Mouse (Mus musculus) Patski (cell line): ENCODE results near the gene Hdgfl2. TPM values are rescaled to one million over a fixed set of nuclear protein-coding genes. Genes with fewer than 3 reads are reported as not detected.

ENCODE experiments used
- ATAC-seq: fragments of 100-300 bp; one replicate; pipeline ENCODE4 v1.8.0; 2021
- CTCF ChIA-PET: fragments of 350-600 bp; sonication (Branson Sonifier 250); formaldehyde crosslinking; loops from one replicate; lab custom pipeline; 2022; ENCODE audit warnings: inconsistent platforms; lab: Charles Lee
- POLR2A ChIA-PET: fragments of 350-600 bp; sonication (Branson Sonifier 250); formaldehyde crosslinking; loops from one replicate; lab custom pipeline; 2022; ENCODE audit warnings: antibody characterized with exemption, inconsistent platforms; lab: Charles Lee
- DNase-seq: peaks from one replicate; pipeline ENCODE4 v3.0.0-alpha.2; 2011; ENCODE audit warnings: low read depth, low spot score
- H3K27me3 ChIP-seq: fragments of 371-371 bp; one replicate; pipeline ENCODE4 v1.5.1; 2021
- CTCF ChIP-seq: fragments of 100-300 bp; IDR thresholded peaks from one replicate; pipeline ENCODE4 v1.5.1; 2021
- in situ Hi-C: fragments of 300-500 bp; cut with MboI; formaldehyde crosslinking; loops from 3 replicates; pipeline ENCODE4 v1.11.1; 2018; ENCODE audit warnings: low pct_unique_long_range_greater_than_20kb, mixed read lengths
- polyA plus RNA-seq: library from polyadenylated mRNA; unstranded; gene quantifications from one replicate; pipeline ENCODE4 v1.2.3, GENCODE M21; 2021

The Hdgfl2 gene
- polyA plus RNA-seq, 1 experiment from 2014 or later: 117 TPM

DNA sequence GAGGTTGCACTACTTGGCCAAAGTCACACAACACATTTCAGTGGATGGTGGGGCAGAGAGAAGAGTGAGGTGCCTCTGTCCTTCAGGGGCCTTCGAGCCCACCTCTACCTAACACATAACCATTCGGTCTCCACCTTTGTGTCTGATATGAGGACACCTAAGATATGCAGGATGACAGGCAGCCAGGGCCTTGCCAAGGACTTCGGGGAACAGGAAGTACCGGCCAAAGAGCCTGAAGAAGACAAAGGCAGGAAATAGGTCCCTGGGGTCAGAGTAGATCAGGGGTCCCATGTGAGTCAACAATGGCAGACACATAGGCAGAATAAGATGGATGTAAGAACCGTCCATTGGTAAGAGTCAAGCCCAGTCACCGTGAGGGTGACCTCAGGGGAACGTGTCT is 57.1 kb downstream of the Hdgfl2 start:
- in situ Hi-C loops: no loop called here
- DNase-seq (no peak), ATAC-seq (no peak)
- TF ChIP-seq CTCF: no peak
- POLR2A ChIA-PET: no interaction called here
- CTCF ChIA-PET: interaction anchor here (1.0 to 2.6 kb wide), 2 partner anchors 14 to 23 kb away, joined by 3 to 12 read pairs; no protein-coding TSS in a partner anchor
- H3K27me3 ChIP-seq: peaks cover 16% of the 10 kb centered on the region

DNA sequence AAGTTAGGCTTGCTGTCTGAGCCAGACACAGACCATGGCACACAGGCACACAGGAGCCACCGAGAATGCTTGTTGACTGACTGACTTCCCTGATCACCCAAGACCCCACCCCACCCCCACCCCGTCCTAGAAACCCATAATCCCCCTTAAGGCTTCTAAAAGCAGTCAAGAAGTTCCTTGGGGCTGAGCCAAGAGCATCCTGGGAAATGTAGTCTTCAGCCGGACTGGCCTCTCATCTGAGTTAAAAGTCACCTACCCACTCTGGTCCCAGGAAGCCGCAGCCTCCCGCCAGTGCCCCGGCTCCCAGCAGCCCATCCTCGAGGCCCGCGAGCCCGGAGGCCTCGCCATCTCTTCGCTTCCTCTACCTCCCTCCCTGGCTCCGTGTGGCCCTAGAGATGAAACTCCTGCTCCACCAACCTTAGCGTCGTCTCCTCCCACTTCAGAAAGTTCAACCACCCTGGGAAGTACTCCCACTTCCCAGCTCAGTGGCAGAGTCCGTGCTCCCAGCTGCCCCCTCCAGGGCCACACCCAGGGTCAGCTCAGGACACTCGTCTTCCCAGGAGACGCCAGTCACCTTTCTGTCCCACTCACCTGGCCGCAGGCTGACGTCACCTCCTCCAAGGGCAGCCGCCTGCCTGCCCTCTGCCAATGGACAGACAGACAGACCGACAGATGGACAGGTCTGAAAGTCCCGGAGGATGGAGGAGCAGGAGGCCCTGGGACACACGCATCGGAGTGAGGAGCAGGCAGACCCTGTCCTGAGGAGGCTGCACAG is 58.6 kb downstream of the Hdgfl2 start:
- ChIA-PET CTCF (no interaction called here), POLR2A (no interaction called here)
- no peak for TF ChIP-seq CTCF
- ATAC-seq (no peak), DNase-seq (no peak)
- in situ Hi-C loops: no loop called here
- peaks cover 21% of the 10 kb centered on the region for H3K27me3 ChIP-seq

DNA sequence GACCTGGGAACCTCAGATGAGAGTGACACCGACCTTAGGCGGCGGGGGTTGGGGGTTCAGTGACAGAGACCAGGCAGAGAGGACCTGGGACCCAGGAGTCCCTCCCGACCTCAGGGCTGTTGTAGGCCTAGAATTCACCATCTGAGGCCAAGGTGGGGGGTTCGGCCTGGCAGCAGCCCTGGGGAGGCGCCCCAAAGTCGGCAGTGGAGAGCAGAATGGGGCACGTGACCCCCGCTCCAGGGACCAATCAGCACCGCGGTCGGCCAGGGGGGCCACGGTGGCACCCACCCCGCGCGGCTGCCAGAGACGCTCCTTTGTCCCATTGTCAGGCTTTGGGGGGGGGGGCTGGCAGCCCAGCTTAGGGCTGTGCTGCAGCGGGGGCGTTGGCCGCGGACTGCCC is 59.9 kb downstream of the Hdgfl2 start:
- TF ChIP-seq CTCF: no peak
- in situ Hi-C loops: no loop called here
- POLR2A ChIA-PET: no interaction called here

DNA sequence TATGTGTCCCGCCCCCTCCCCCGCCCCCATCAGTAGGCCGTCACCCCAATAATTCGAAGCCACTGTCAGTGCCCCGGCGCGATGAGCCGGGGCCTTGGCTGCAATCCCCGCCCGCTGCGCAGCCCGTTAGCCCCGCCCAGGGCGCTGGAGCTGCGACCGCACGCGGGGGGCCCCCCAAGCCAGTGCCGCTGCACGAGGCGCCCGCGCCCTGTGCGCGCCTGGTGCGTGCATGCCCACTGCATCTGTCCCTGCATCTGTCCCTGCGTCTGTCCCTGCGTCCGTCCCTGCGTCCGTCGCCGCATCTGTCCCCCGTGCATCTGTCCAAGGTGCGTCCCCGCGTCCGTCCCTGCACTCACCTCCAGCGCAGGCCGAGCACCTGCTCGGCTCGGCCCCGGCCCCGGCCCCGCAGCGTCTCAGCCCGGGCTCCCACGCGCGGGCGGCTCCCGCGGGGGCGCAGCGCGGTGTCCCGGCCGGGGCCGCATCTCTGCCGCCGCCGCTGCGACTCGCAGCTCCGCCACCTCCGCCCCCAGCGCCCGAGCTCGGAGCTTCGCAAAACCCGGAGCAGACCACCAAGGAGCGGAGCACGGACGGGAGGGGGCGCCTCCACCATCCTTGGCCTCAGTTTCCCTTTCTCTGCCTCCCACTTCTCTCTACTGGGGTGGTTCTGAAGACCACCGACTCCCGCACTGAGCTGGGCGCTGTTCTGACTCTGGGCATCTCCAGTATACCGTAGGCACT is 60.6 kb downstream of the Hdgfl2 start, which contains the start of gene Sema6b:
Gene Sema6b, minus strand, starts transcription at position 486 of the 738 bp plus-strand sequence.
- H3K27me3 ChIP-seq: peaks cover 40% of the 10 kb centered on the region
- DNase-seq (no peak), ATAC-seq (no peak)
- in situ Hi-C loops: no loop called here
- ChIA-PET CTCF (interaction anchor here (0.8 kb wide), 1 partner anchor 116 kb away, joined by 3 read pairs; no protein-coding TSS in a partner anchor), POLR2A (no interaction called here)
- no peak for TF ChIP-seq CTCF

More for the DNA sequence above, 59.9 kb downstream of the Hdgfl2 start:
- no peak for DNase-seq
- CTCF ChIA-PET: interaction anchor here (0.8 kb wide), 1 partner anchor 116 kb away, joined by 3 read pairs; no protein-coding TSS in a partner anchor
- H3K27me3 ChIP-seq: peaks cover 34% of the 10 kb centered on the region
- no peak for ATAC-seq

DNA sequence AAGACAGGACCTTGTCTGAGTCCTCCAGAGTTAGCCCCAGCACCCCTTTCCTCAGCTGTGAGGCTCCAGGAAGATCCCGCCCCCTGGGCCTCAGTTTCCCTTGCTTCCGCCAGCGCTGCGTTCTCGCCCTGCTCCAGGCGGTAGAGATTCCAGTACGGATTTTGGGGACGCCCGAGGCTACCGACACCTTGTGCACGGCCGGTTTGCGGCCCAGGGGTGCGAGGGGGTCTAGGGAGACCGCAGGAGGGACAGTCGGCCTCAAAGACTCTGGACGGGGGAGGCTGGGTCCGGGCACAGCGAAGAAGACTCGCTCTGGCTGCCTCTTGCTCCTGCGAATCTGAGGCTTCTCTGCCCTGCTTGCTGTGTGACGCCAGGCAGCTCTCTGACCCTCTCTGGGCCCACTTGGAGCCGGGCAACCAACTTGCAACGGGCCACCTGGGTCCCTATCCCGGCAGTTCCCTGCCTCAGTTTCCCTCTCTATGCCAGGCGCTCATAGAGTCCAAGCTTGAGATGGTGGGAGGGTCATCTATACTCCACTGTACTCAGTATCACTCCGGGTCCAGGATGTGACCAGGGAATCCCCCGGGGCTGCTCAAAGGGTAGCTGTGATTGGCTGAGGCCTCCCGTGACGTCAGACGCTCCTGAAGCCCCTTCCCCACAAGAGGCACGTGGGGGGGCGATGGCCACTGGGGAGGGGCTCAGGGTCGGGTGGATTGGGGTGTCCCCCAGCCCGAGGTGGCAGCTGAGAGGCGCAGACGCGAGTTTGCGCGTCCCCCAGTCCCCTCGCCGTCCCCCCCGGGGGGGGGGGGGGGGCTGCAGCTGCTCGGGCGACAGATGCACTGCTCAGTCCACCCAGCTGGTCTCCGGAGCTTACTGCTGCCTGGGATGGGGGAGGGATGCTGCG is 62.5 kb downstream of the Hdgfl2 start:
- DNase-seq (no peak), ATAC-seq (peak; percentile 18)
- TF ChIP-seq CTCF: no peak
- POLR2A ChIA-PET: no interaction called here
- peaks cover 57% of the 10 kb centered on the region for H3K27me3 ChIP-seq
- in situ Hi-C loops: no loop called here
- CTCF ChIA-PET: no interaction called here

DNA sequence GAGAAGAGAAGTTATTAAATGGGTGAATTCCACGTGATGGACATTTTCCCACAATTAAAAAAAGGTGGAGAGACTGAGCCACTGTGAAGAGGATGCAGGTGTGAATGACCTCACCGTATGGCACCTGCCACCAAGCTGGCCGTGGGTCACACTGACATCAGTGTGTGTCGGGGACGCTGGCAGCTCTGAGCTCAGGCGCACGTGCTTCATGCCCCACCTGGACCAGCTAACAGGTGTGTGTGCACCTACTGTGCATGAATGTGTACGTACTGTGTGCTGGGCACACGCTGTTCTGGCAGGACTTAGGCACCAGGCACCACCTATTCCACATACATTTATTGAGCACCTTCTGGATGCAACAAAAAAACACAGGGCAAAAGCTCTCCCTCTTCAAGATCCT is 65.1 kb downstream of the Hdgfl2 start:
- POLR2A ChIA-PET: no interaction called here
- in situ Hi-C loops: no loop called here
- CTCF ChIA-PET: no interaction called here

DNA sequence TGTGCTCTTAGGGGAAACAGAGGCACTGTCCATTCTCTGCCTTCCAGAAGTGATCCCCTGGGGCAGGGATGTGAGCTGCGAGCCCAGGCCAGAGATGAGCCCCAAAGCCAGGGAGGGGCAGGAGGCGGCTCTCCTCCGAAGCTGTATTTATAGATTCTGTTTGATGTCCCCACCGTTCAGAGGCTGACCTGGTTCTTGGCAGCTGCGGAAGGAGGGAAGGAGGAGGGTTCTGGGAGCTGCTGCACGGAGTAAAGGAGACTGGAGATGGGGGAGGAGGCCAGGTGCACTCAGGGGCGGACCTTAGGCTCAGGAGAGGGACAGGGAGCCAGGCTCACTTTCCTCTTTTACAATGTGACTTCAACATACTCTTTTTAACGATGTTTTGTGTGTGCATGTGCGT is 66.7 kb downstream of the Hdgfl2 start:
- no peak for ATAC-seq
- in situ Hi-C loops: no loop called here
- DNase-seq: no peak
- H3K27me3 ChIP-seq: peaks cover 79% of the 10 kb centered on the region
- ChIA-PET POLR2A (no interaction called here), CTCF (no interaction called here)
- no peak for TF ChIP-seq CTCF

More for the DNA sequence above, 65.1 kb downstream of the Hdgfl2 start:
- DNase-seq: no peak
- TF ChIP-seq CTCF: no peak
- H3K27me3 ChIP-seq: peaks cover 71% of the 10 kb centered on the region
- no peak for ATAC-seq

DNA sequence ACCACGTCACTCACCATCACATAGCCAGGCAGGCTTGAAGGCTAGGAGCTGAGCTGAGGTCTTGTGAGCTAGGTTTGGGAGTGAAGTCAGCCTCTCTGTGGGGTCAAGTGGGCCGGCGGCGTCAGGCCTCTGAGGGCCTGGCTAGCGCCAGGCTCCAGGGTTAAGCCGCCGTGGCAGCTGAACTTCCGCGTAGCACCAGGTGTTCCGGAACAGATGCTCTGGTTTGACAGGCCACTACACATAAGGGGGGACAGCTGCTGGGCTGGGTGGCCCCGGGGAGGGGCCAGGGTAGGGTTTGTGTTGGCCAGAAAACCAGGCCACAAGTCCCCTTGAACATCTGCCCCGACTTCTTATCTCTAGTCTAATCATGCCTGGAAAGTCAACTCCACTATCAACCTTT is 68.0 kb downstream of the Hdgfl2 start:
- in situ Hi-C loops: no loop called here
- no peak for TF ChIP-seq CTCF
- no peak for DNase-seq
- peaks cover 78% of the 10 kb centered on the region for H3K27me3 ChIP-seq
- POLR2A ChIA-PET: no interaction called here
- CTCF ChIA-PET: interaction anchor here (0.9 to 1.0 kb wide), 3 partner anchors 13 to 28 kb away, joined by 3 to 4 read pairs (median 3); no protein-coding TSS in a partner anchor
- no peak for ATAC-seq

DNA sequence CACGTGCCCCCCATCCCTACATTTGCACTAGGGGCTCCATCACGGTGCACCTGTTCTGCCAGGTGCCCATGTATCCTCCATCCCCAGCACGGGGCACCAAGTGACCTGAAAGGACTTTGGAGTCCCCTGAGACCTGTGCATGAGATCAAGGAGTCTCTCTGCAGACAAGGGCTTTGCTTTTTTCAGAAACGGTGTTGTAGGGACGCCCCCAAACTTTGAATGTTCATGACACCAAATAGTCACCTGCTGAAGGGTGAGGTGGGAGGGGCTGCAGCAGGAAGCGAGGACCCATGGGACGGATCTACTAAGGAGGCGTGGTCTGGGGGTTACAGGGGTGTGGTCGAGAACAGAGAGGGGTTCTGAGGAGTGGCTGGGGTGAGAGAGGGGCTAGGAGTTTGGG is 68.8 kb downstream of the Hdgfl2 start:
- peaks cover 82% of the 10 kb centered on the region for H3K27me3 ChIP-seq
- TF ChIP-seq CTCF: no peak
- DNase-seq (no peak), ATAC-seq (no peak)
- in situ Hi-C loops: no loop called here
- CTCF ChIA-PET: no interaction called here
- POLR2A ChIA-PET: no interaction called here
